Comparison of ENCODE assay signal across 21 mouse cellular contexts in genomic region chr11:110472078-110472477, GRCm38 (mm10).
DNase-seq lines count a peak whose midpoint lies in the region; ATAC-seq lines count a peak whose summit lies in the region.
"Had no signal": no experiment of that assay in that cellular context is flagged by ENCODE, and none has a peak within 500 bp of the region (broad histone marks: within the 10 kb centered on the region; RNA-seq: fewer than 3 reads in every experiment).

No protein-coding gene starts in this region.

- DNase-seq in 416B (ENCODE audit: low read depth) (peak; percentile 54), liver (no peak)
- peak; percentile 42 for DNase-seq in fat pad, adult 2 months (ENCODE audit: extremely low read depth, low read depth, low spot score)
- no peak for DNase-seq in frontal cortex, postnatal 25 days (ENCODE audit: low spot score in 2 of 2)
- DNase-seq in adrenal gland, adult 2 months: no peak
- DNase-seq in heart, adult 11 months: no peak
- DNase-seq: adrenal gland, adult 8-10 months; adrenal gland, postnatal 25 days; cerebellum, adult 11-12 months; cerebellum, adult 9-10 months; cerebellum, postnatal 14 days; forebrain, postnatal 0 days; gastrocnemius, postnatal 36 days; heart, adult 18-20 months; heart, postnatal 10 days; heart, postnatal 36 days had no signal

- peak; percentile 37 for ATAC-seq in megakaryocyte progenitor cell, adult 5-6 weeks (replicated peaks; ENCODE audit: poor library complexity)
- ATAC-seq: forebrain, embryonic 14.5 days; forebrain, postnatal 0 days; hindbrain, postnatal 0 days; inflammation-experienced regulatory T-cells, adult 6 months; intestine, embryonic 16.5 days had no signal

Comparison
In these comparisons a context has a peak if more than half of its experiments do, and no peak if none do; other contexts are left out.
1. DNase-seq: peak in 416B (single experiment) and fat pad, adult 2 months (single experiment); none in frontal cortex, postnatal 25 days (0 of 2), adrenal gland, adult 2 months (single experiment), heart, adult 11 months (single experiment) and liver (single experiment).